Mouse (Mus musculus) kidney, postnatal 0 days (tissue): Measurements from ENCODE around the gene Gm17359. TPM values are rescaled to one million over a fixed set of nuclear protein-coding genes. Genes with fewer than 3 reads are reported as not detected.

ENCODE experiments used
- ATAC-seq: fragments of 200-750 bp; cut with Nextera tagmentation; replicated peaks from 2 replicates; pipeline ENCODE4 v1.8.0; 2017; ENCODE audit warnings: low read depth, moderate number of reproducible peaks, moderate TSS enrichment, moderate library complexity; ENCODE audit not compliant: low FRiP score
- DNase-seq: peaks from one replicate; pipeline ENCODE4 v3.0.0-alpha.2; 2016; ENCODE audit warnings: low spot score
- H3K27ac ChIP-seq: fragments of 300-500 bp; sonication (generic); 2 replicates; pipeline ENCODE4 v1.5.1; 2014; ENCODE audit warnings: mild to moderate bottlenecking
- H3K27me3 ChIP-seq: fragments of 300-500 bp; sonication (generic); 2 replicates; pipeline ENCODE4 v1.6.1; 2014; ENCODE audit warnings: low read length, mixed read lengths; ENCODE audit not compliant: insufficient read depth
- H3K36me3 ChIP-seq: fragments of 300-500 bp; sonication (generic); 2 replicates; pipeline ENCODE4 v1.6.1; 2014; ENCODE audit warnings: low read length, mixed read lengths; ENCODE audit not compliant: insufficient read depth
- H3K4me1 ChIP-seq: fragments of 300-500 bp; sonication (generic); replicated peaks from 2 replicates; pipeline ENCODE4 v1.6.1; 2014; ENCODE audit warnings: antibody characterized with exemption, low read length, mixed read lengths; ENCODE audit not compliant: insufficient read depth
- H3K4me2 ChIP-seq: fragments of 300-500 bp; sonication (generic); 2 replicates; pipeline ENCODE4 v1.6.1; 2014; ENCODE audit warnings: mild to moderate bottlenecking, low read length, moderate library complexity, mixed read lengths
- H3K4me3 ChIP-seq: fragments of 300-500 bp; sonication (generic); replicated peaks from 2 replicates; pipeline ENCODE4 v1.5.1; 2014; ENCODE audit warnings: low read depth, low read length
- H3K9ac ChIP-seq: fragments of 300-500 bp; sonication (generic); 2 replicates; pipeline ENCODE4 v1.6.1; 2014; ENCODE audit warnings: low read depth, low read length
- H3K9me3 ChIP-seq: fragments of 300-500 bp; sonication (generic); replicated peaks from 2 replicates; pipeline ENCODE4 v1.6.1; 2016; ENCODE audit warnings: low read length, inconsistent platforms, mixed read lengths
- CTCF ChIP-seq: IDR thresholded peaks from 2 replicates; pipeline ENCODE4 v1.5.1; 2016; ENCODE audit warnings: antibody characterized with exemption, low read depth, mild to moderate bottlenecking, moderate library complexity
- WGBS: fragments of 180-500 bp; shearing (Covaris S2); extraction: QIAGEN DNeasy Blood & Tissue Kit; methylation state at CpG from one replicate; pipeline ENCODE4 v1.1.7; 2014; 5-methylcytosine and 5-hydroxymethylcytosine counted together
- polyA plus RNA-seq: library from polyadenylated mRNA; unstranded; fragments of >200 nt; fragmentation: Nextera tagmentation; extraction: Ambion mirVana; gene quantifications from 2 replicates; pipeline ENCODE4 v1.2.1, GENCODE M21; 2015

Gene Gm17359
- polyA plus RNA-seq, 1 experiment from 2014 or later, result not detected

GRCm38 (mm10) chr3:79474911-79475310 lies 138.4 kb downstream of the Gm17359 start:
- Histone ChIP-seq H3K9ac (no peak overlapping the region), H3K27me3 (no peaks in the 10 kb centered on the region), H3K4me3 (no peak overlapping the region), H3K36me3 (peaks cover 11% of the 10 kb centered on the region), H3K4me2 (no peak overlapping the region), H3K4me1 (no peaks in the 10 kb centered on the region), H3K27ac (no peak overlapping the region), H3K9me3 (no peaks in the 10 kb centered on the region)
- DNase-seq, result no peak
- no peak for TF ChIP-seq CTCF
- no peak for ATAC-seq
- WGBS, result 61% methylated on average over 4 of the region's 4 CpGs

- TF ChIP-seq CTCF, result no peak
Observed at GRCm38 (mm10) chr3:79475980-79476379, 139.5 kb downstream of the Gm17359 start.

GRCm38 (mm10) chr3:79478400-79478799 lies 141.9 kb downstream of the Gm17359 start:
- no peak for ATAC-seq
- no peak overlapping the region for H3K4me2 ChIP-seq
- H3K27ac ChIP-seq, result no peak overlapping the region
- no peaks in the 10 kb centered on the region; the same call in 1 of the 2 replicates for H3K9me3 ChIP-seq
- no peaks in the 10 kb centered on the region for H3K4me1 ChIP-seq
- no peak for DNase-seq
- H3K9ac ChIP-seq, result no peak overlapping the region
- H3K27me3 ChIP-seq, result no peaks in the 10 kb centered on the region
- peaks cover 22% of the 10 kb centered on the region for H3K36me3 ChIP-seq
- 86% methylated on average over 8 of the region's 8 CpGs for WGBS
- no peak for TF ChIP-seq CTCF
- no peak overlapping the region for H3K4me3 ChIP-seq

More at GRCm38 (mm10) chr3:79475980-79476379, 139.5 kb downstream of the Gm17359 start:
- Histone ChIP-seq H3K4me3 (no peak overlapping the region), H3K27me3 (no peaks in the 10 kb centered on the region), H3K9ac (no peak overlapping the region), H3K36me3 (peaks cover 13% of the 10 kb centered on the region), H3K27ac (no peak overlapping the region), H3K9me3 (no peaks in the 10 kb centered on the region), H3K4me2 (no peak overlapping the region), H3K4me1 (no peaks in the 10 kb centered on the region)
- DNase-seq (no peak), ATAC-seq (no peak)
- 89% methylated on average over 2 of the region's 2 CpGs for WGBS

- H3K4me3 ChIP-seq, result no peak overlapping the region
- H3K9ac ChIP-seq, result no peak overlapping the region
- H3K9me3 ChIP-seq, result no peaks in the 10 kb centered on the region; the same call in 1 of the 2 replicates
- DNase-seq (no peak), ATAC-seq (no peak)
- peaks cover 22% of the 10 kb centered on the region for H3K36me3 ChIP-seq
- no peaks in the 10 kb centered on the region for H3K4me1 ChIP-seq
- TF ChIP-seq CTCF, result no peak
- no peak overlapping the region for H3K27ac ChIP-seq
- no peaks in the 10 kb centered on the region for H3K27me3 ChIP-seq
- 64% methylated on average over 4 of the region's 4 CpGs for WGBS
- no peak overlapping the region for H3K4me2 ChIP-seq
Observed at GRCm38 (mm10) chr3:79478880-79479279, 142.4 kb downstream of the Gm17359 start.

- TF ChIP-seq CTCF, result no peak
- peak; percentile 71 for DNase-seq
- Histone ChIP-seq H3K4me3 (no peak overlapping the region), H3K9me3 (no peaks in the 10 kb centered on the region; the same call in 1 of the 2 replicates), H3K27ac (peak overlapping the region; percentile 60; the same call in 1 of the 2 replicates), H3K9ac (no peak overlapping the region), H3K4me2 (no peak overlapping the region), H3K4me1 (no peaks in the 10 kb centered on the region), H3K27me3 (no peaks in the 10 kb centered on the region), H3K36me3 (peaks cover 19% of the 10 kb centered on the region; the same call in 1 of the 2 replicates)
- no peak for ATAC-seq
- 70% methylated on average over 16 of the region's 16 CpGs for WGBS
Observed at GRCm38 (mm10) chr3:79484286-79485063, 148.0 kb downstream of the Gm17359 start.

- Histone ChIP-seq H3K4me1 (no peaks in the 10 kb centered on the region), H3K4me3 (no peak overlapping the region), H3K27ac (no peak overlapping the region), H3K9me3 (no peaks in the 10 kb centered on the region; the same call in 1 of the 2 replicates), H3K27me3 (no peaks in the 10 kb centered on the region), H3K36me3 (peaks cover 25% of the 10 kb centered on the region; the same call in 1 of the 2 replicates), H3K4me2 (no peak overlapping the region), H3K9ac (no peak overlapping the region)
- no peak for ATAC-seq
- 77% methylated on average over 7 of the region's 7 CpGs for WGBS
- no peak for DNase-seq
- TF ChIP-seq CTCF, result no peak
Observed at GRCm38 (mm10) chr3:79488025-79488424, 151.6 kb downstream of the Gm17359 start.
